Mouse (Mus musculus) liver, embryonic 14.5 days (tissue): ENCODE results near the gene Gtf2ird1.

ENCODE experiments used
- CTCF ChIP-seq: IDR thresholded peaks from 2 replicates; pipeline ENCODE4 v1.5.1; 2016; ENCODE audit warnings: antibody characterized with exemption, low read depth, control low read depth
- EP300 ChIP-seq: IDR thresholded peaks from 2 replicates; pipeline ENCODE4 v1.6.1; 2016; ENCODE audit warnings: antibody characterized with exemption, low read depth

- no peak for TF ChIP-seq CTCF
- TF ChIP-seq EP300, result 0 out of 2 replicates have a peak, but pooled peaks have one; percentile 10
These were observed 141.6 kb downstream of the Gtf2ird1 start, which contains the start of gene Gtf2i for GRCm38 (mm10) chr5:134314688-134315622.
